Mouse (Mus musculus) neural tube, embryonic 10.5 days (tissue): ENCODE results near the gene Pdss2.
"Not testable (repeated sequence)": the region's sequence is repeated elsewhere in the genome, so short reads cannot be mapped to it uniquely, and the experiment has no call there.

Experiments
- DNase-seq: peaks from one replicate; pipeline ENCODE4 v3.0.0-alpha.2; 2017; ENCODE audit warnings: low spot score; ENCODE audit errors: extremely low spot score

The Pdss2 gene

GRCm38 (mm10) chr10:43373035-43373434, 151.7 kb downstream of the Pdss2 start:
- DNase-seq, result no peak

- no peak for DNase-seq
Measured at GRCm38 (mm10) chr10:43373666-43374065, 152.4 kb downstream of the Pdss2 start.

- no peak for DNase-seq
Measured at GRCm38 (mm10) chr10:43375286-43375685, 154.0 kb downstream of the Pdss2 start.

GRCm38 (mm10) chr10:43376749-43377148, 155.5 kb downstream of the Pdss2 start:
- DNase-seq, result no peak

GRCm38 (mm10) chr10:43378279-43378678, 157.0 kb downstream of the Pdss2 start:
- peak; percentile 70 for DNase-seq

- DNase-seq, result no peak
Measured at GRCm38 (mm10) chr10:43378732-43379644, 157.7 kb downstream of the Pdss2 start.

- DNase-seq, result no peak
Measured at GRCm38 (mm10) chr10:43382660-43383059, 161.4 kb downstream of the Pdss2 start.

GRCm38 (mm10) chr10:43384623-43385022, 163.3 kb downstream of the Pdss2 start:
- DNase-seq, result no peak

GRCm38 (mm10) chr10:43392921-43393320, 171.6 kb downstream of the Pdss2 start:
- no peak for DNase-seq

GRCm38 (mm10) chr10:43393818-43394217, 172.5 kb downstream of the Pdss2 start:
- no peak for DNase-seq

GRCm38 (mm10) chr10:43395824-43396223, 174.5 kb downstream of the Pdss2 start:
- no peak for DNase-seq

- DNase-seq, result no peak
Measured at GRCm38 (mm10) chr10:43399596-43400316, 178.5 kb downstream of the Pdss2 start.

GRCm38 (mm10) chr10:43406107-43406506, 184.8 kb downstream of the Pdss2 start:
- DNase-seq, result no peak

- no peak for DNase-seq
Measured at GRCm38 (mm10) chr10:43406885-43407284, 185.6 kb downstream of the Pdss2 start.

GRCm38 (mm10) chr10:43409506-43410230, 188.4 kb downstream of the Pdss2 start:
- no peak for DNase-seq

- DNase-seq, result not testable (repeated sequence)
Measured at GRCm38 (mm10) chr10:43411164-43411563, 189.9 kb downstream of the Pdss2 start.

- DNase-seq, result no peak
Measured at GRCm38 (mm10) chr10:43417346-43417745, 196.1 kb downstream of the Pdss2 start.

- peak; percentile 37 for DNase-seq
Measured at GRCm38 (mm10) chr10:43420660-43421413, 199.6 kb downstream of the Pdss2 start.

GRCm38 (mm10) chr10:43422061-43422770, 200.9 kb downstream of the Pdss2 start:
- no peak for DNase-seq

GRCm38 (mm10) chr10:43424545-43424944, 203.3 kb downstream of the Pdss2 start:
- no peak for DNase-seq
